26 mouse cellular contexts compared by ENCODE assay signal in genomic region chr8:94194591-94195223, GRCm38 (mm10). TPM values are rescaled to one million over a fixed set of nuclear protein-coding genes. Genes with fewer than 3 reads are reported as not detected.
DNase-seq lines count a peak whose midpoint lies in the region; ATAC-seq and TF ChIP-seq lines count a peak whose summit lies in the region.
"Had no signal": no experiment of that assay in that cellular context is flagged by ENCODE, and none has a peak within 500 bp of the region (broad histone marks: within the 10 kb centered on the region; RNA-seq: fewer than 3 reads in every experiment).

No protein-coding gene starts in this region.

- no peak overlapping the region for H3K9ac ChIP-seq in midbrain, postnatal 0 days (replicated peaks; ENCODE audit: low read length, poor library complexity, severe bottlenecking)
- H3K9ac ChIP-seq: forebrain, embryonic 13.5 days; hindbrain, embryonic 14.5 days; liver, embryonic 12.5 days; lung, embryonic 15.5 days; midbrain, embryonic 15.5 days had no signal

- no peak overlapping the region for H3K4me3 ChIP-seq in layer of hippocampus, adult 2 months
- no peak overlapping the region for H3K4me3 ChIP-seq in myocyte
- no peak overlapping the region for H3K4me3 ChIP-seq in midbrain, postnatal 0 days (ENCODE audit: low read depth, low read length)
- H3K4me3 ChIP-seq: forebrain, embryonic 13.5 days; liver, embryonic 12.5 days; lung, embryonic 15.5 days; midbrain, embryonic 15.5 days had no signal

- H3K36me3 ChIP-seq in myocyte (ENCODE audit: control insufficient read depth, insufficient read depth): no peaks in the 10 kb centered on the region
- H3K36me3 ChIP-seq in midbrain, postnatal 0 days (ENCODE audit: insufficient read depth, low read length): no peaks in the 10 kb centered on the region
- H3K36me3 ChIP-seq: liver, embryonic 12.5 days; lung, embryonic 15.5 days; midbrain, embryonic 15.5 days had no signal

- TF ChIP-seq CTCF in layer of hippocampus, adult 2 months (conservative IDR thresholded peaks at IDR 0.05): no peak
- TF ChIP-seq CTCF in midbrain, postnatal 0 days (IDR thresholded peaks at IDR 0.05): no peak

- WGBS in midbrain, postnatal 0 days: 88% methylated on average over 7 of the region's 7 CpGs

- no peaks in the 10 kb centered on the region for H3K4me1 ChIP-seq in midbrain, postnatal 0 days (ENCODE audit: insufficient read depth, low read length)

- H3ac ChIP-seq in myocyte (ENCODE audit: control insufficient read depth, insufficient read length): no peak overlapping the region

- H3K9me3 ChIP-seq in midbrain, postnatal 0 days (ENCODE audit: low read length): no peaks in the 10 kb centered on the region
- H3K9me3 ChIP-seq: forebrain, embryonic 13.5 days; liver, embryonic 12.5 days; lung, embryonic 15.5 days; midbrain, embryonic 15.5 days had no signal

- H3K4me2 ChIP-seq in myocyte (ENCODE audit: low read depth): peak overlapping the region; percentile 24
- no peak overlapping the region for H3K4me2 ChIP-seq in midbrain, postnatal 0 days (ENCODE audit: low read depth, low read length, poor library complexity, severe bottlenecking)
- H3K4me2 ChIP-seq: forebrain, embryonic 13.5 days; hindbrain, embryonic 14.5 days; liver, embryonic 12.5 days; lung, embryonic 15.5 days; midbrain, embryonic 15.5 days had no signal

- no peak for TF ChIP-seq POLR2A in myocyte (IDR thresholded peaks at IDR 0.05; ENCODE audit: insufficient read length, low read depth)

- no peak for ATAC-seq in midbrain, postnatal 0 days (ENCODE audit: low FRiP score)
- ATAC-seq: forebrain, embryonic 13.5 days; intestine, embryonic 16.5 days; liver, embryonic 12.5 days; midbrain, embryonic 15.5 days had no signal

- peak overlapping the region; percentile 18; the same call in 1 of the 2 replicates for H3K27ac ChIP-seq in layer of hippocampus, adult 2 months
- H3K27ac ChIP-seq in midbrain, postnatal 0 days (ENCODE audit: low read depth, low read length): no peak overlapping the region
- H3K27ac ChIP-seq: forebrain, embryonic 13.5 days; hindbrain, embryonic 14.5 days; liver, embryonic 12.5 days; lung, embryonic 15.5 days; midbrain, embryonic 15.5 days had no signal

- H3K27me3 ChIP-seq in myocyte (ENCODE audit: control insufficient read depth, insufficient read depth, insufficient read length): no peaks in the 10 kb centered on the region
- H3K27me3 ChIP-seq in midbrain, postnatal 0 days (ENCODE audit: insufficient read depth, low read length): no peaks in the 10 kb centered on the region
- H3K27me3 ChIP-seq: forebrain, embryonic 13.5 days; lung, embryonic 15.5 days had no signal

- DNase-seq in adrenal gland, adult (ENCODE audit: inconsistent age in 2 of 2, low spot score in 1 of 2): peak; percentile 50 to 81
- no peak for DNase-seq in adrenal gland, adult 8-10 months
- peak in 1 of 2 experiments; percentile 42 for DNase-seq in layer of hippocampus, adult 2 months (ENCODE audit: low spot score in 2 of 2)
- no peak for DNase-seq in layer of hippocampus, postnatal 14 days (ENCODE audit: low spot score in 2 of 2)
- DNase-seq in adrenal gland, postnatal 36 days: peak; percentile 54 to 63
- DNase-seq in left cerebral cortex, adult 18-20 months (ENCODE audit: low spot score in 2 of 2): no peak
- DNase-seq in midbrain, postnatal 0 days (ENCODE audit: low spot score): no peak
- DNase-seq: cerebellum, adult 11-12 months; left cerebral cortex, postnatal 4 days; thymus, adult 18-20 months had no signal

- H3K79me2 ChIP-seq in myocyte (ENCODE audit: control insufficient read depth, insufficient read depth): no peaks in the 10 kb centered on the region

TF ChIP-seq in myocyte, 11 proteins besides CTCF, POLR2A, EP300 and RAD21:
- no peak for TF ChIP-seq USF1 (IDR thresholded peaks at IDR 0.05; ENCODE audit: low read depth)
- TF ChIP-seq CEBPB (IDR thresholded peaks at IDR 0.05; ENCODE audit: insufficient read depth, poor library complexity, severe bottlenecking): peak; percentile 73

RNA-seq across cellular contexts. Expression of gene Mt1, which starts 15.8 kb away (rescaled TPM):
- total RNA-seq in adrenal gland, adult 8-10 months (2022): 100 to 1,000 TPM; 179 to 332 (median 286) TPM
- total RNA-seq in layer of hippocampus, adult 2 months (2021): 100 to 1,000 TPM; 636 to 650 TPM
- 100 to 1,000 TPM; 472 to 625 TPM for total RNA-seq in layer of hippocampus, postnatal 14 days (2021)
- total RNA-seq in adrenal gland, postnatal 36 days (2021): 100 to 1,000 TPM; 298 to 394 TPM
- 1,165 TPM for polyA plus RNA-seq in myocyte (2012; fragmentation: generic; extraction: Trizol)
- total RNA-seq in left cerebral cortex, adult 18-20 months (2021): 100 to 1,000 TPM; 333 to 422 TPM
- 460 and 504 TPM in 2 replicates for total RNA-seq in midbrain, postnatal 0 days (2014; rRNA removed)
- polyA plus RNA-seq in midbrain, postnatal 0 days (2015; fragmentation: Nextera tagmentation; extraction: Ambion mirVana): 387 and 420 TPM in 2 replicates

RNA-seq across cellular contexts. Expression of gene Nup93, which starts 19.7 kb away (rescaled TPM):
- 10 to 100 TPM; 14.4 to 19.4 (median 17.0) TPM for total RNA-seq in adrenal gland, adult 8-10 months (2022)
- total RNA-seq in layer of hippocampus, adult 2 months (2021): 10 to 100 TPM; 62.9 to 66.3 TPM
- 10 to 100 TPM; 54.8 to 56.1 TPM for total RNA-seq in layer of hippocampus, postnatal 14 days (2021)
- total RNA-seq in adrenal gland, postnatal 36 days (2021): 10 to 100 TPM; 15.7 to 16.1 TPM
- polyA plus RNA-seq in myocyte (2012; fragmentation: generic; extraction: Trizol): 38.1 TPM
- 10 to 100 TPM; 40.5 to 46.5 TPM for total RNA-seq in left cerebral cortex, adult 18-20 months (2021)
- 47.9 and 65.3 TPM in 2 replicates for total RNA-seq in midbrain, postnatal 0 days (2014; rRNA removed)
- 38.4 and 39.9 TPM in 2 replicates for polyA plus RNA-seq in midbrain, postnatal 0 days (2015; fragmentation: Nextera tagmentation; extraction: Ambion mirVana)

RNA-seq across cellular contexts. Expression of gene Mt2, which starts 22.2 kb away (rescaled TPM):
- 100 to 1,000 TPM; 120 to 244 (median 215) TPM for total RNA-seq in adrenal gland, adult 8-10 months (2022)
- 100 to 1,000 TPM; 545 to 546 TPM for total RNA-seq in layer of hippocampus, adult 2 months (2021)
- total RNA-seq in layer of hippocampus, postnatal 14 days (2021): 100 to 1,000 TPM; 467 to 654 TPM
- 100 to 1,000 TPM; 138 to 410 TPM for total RNA-seq in adrenal gland, postnatal 36 days (2021)
- polyA plus RNA-seq in myocyte (2012; fragmentation: generic; extraction: Trizol): 699 TPM
- 100 to 1,000 TPM; 215 to 228 TPM for total RNA-seq in left cerebral cortex, adult 18-20 months (2021)
- total RNA-seq in midbrain, postnatal 0 days (2014; rRNA removed): 57.7 and 131 TPM in 2 replicates
- polyA plus RNA-seq in midbrain, postnatal 0 days (2015; fragmentation: Nextera tagmentation; extraction: Ambion mirVana): 92.3 and 101 TPM in 2 replicates

RNA-seq across cellular contexts. Expression of gene Mt3, which starts 42.3 kb away (rescaled TPM):
- total RNA-seq in adrenal gland, adult 8-10 months (2022): 10 to 100 TPM in 2 of 4 experiments, 1 to 10 TPM in 2; 7.4 to 11.2 (median 9.6) TPM
- total RNA-seq in layer of hippocampus, adult 2 months (2021): 1,000 to 10,000 TPM; 1,175 to 1,192 TPM
- total RNA-seq in layer of hippocampus, postnatal 14 days (2021): 1,000 to 10,000 TPM; 1,034 to 1,120 TPM
- total RNA-seq in adrenal gland, postnatal 36 days (2021): 1 to 10 TPM; 4.1 to 5.9 TPM
- 0.32 TPM for polyA plus RNA-seq in myocyte (2012; fragmentation: generic; extraction: Trizol)
- total RNA-seq in left cerebral cortex, adult 18-20 months (2021): 100 to 1,000 TPM; 795 to 921 TPM
- 571 and 599 TPM in 2 replicates for total RNA-seq in midbrain, postnatal 0 days (2014; rRNA removed)
- 314 and 354 TPM in 2 replicates for polyA plus RNA-seq in midbrain, postnatal 0 days (2015; fragmentation: Nextera tagmentation; extraction: Ambion mirVana)
- total RNA-seq: common myeloid progenitor, adult 5-6 weeks; granulocyte monocyte progenitor cell, adult 5-6 weeks; megakaryocyte, adult 5-6 weeks had no signal

RNA-seq across cellular contexts. Expression of gene Mt4, which starts 57.7 kb away (rescaled TPM):
- not detected for total RNA-seq in adrenal gland, adult 8-10 months (2022)
- not detected for total RNA-seq in layer of hippocampus, adult 2 months (2021)
- not detected for total RNA-seq in layer of hippocampus, postnatal 14 days (2021)
- total RNA-seq in adrenal gland, postnatal 36 days (2021): not detected
- not detected for polyA plus RNA-seq in myocyte (2012; fragmentation: generic; extraction: Trizol)
- not detected for total RNA-seq in left cerebral cortex, adult 18-20 months (2021)
- not detected in 2 replicates for total RNA-seq in midbrain, postnatal 0 days (2014; rRNA removed)
- not detected in 2 replicates for polyA plus RNA-seq in midbrain, postnatal 0 days (2015; fragmentation: Nextera tagmentation; extraction: Ambion mirVana)
- total RNA-seq: common myeloid progenitor, adult 5-6 weeks; granulocyte monocyte progenitor cell, adult 5-6 weeks; layer of hippocampus, adult 8-10 months; left cerebral cortex, postnatal 4 days; megakaryocyte, adult 5-6 weeks had no signal
- polyA plus RNA-seq: brain, embryonic 14.5 days; forebrain, embryonic 13.5 days; heart, embryonic 16.5 days; hindbrain, embryonic 14.5 days; kidney, embryonic 16.5 days; liver, embryonic 12.5 days; lung, embryonic 15.5 days; midbrain, embryonic 15.5 days; neural tube, embryonic 11.5 days; urinary bladder, adult 2 months had no signal

Comparison
In these comparisons a context has a peak if more than half of its experiments do, and no peak if none do; other contexts are left out.
1. DNase-seq: peak in adrenal gland, adult (2 of 2) and adrenal gland, postnatal 36 days (2 of 2); none in adrenal gland, adult 8-10 months (single experiment), layer of hippocampus, postnatal 14 days (0 of 2), left cerebral cortex, adult 18-20 months (0 of 2) and midbrain, postnatal 0 days (single experiment).